Mouse (Mus musculus): ENCODE measurements around the gene Lbr.

DNA sequence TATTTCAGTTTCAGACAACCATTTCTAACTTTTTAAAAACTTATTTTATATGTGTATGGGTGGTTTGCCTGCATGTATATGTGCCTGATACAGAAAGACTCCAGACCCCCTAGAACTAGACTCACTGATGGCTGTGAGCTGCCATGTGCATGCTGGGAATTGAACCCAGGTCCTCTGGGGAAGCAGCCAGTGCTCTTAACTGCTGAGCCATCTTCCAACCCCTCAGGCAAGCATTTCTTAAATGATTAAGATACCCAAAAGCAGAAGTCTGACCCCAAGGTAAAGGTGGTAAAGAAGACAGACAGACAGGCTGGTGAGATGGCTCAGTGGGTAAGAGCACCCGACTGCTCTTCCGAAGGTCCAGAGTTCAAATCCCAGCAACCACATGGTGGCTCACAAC is 12.0 kb upstream of the Lbr start:
- no peak for TF ChIP-seq POLR2A (IDR thresholded peaks at IDR 0.05; ENCODE audit: insufficient read depth, low read depth, low read length)
- no peak for TF ChIP-seq CTCF (IDR thresholded peaks at IDR 0.05)
- no peak for TF ChIP-seq EP300 (IDR thresholded peaks at IDR 0.05; ENCODE audit: insufficient read depth, low read depth, low read length)
